Mouse (Mus musculus) left cerebral cortex, adult 11 months (tissue): ENCODE measurements around the gene Ncoa1.
"Not testable (repeated sequence)": the region's sequence is repeated elsewhere in the genome, so short reads cannot be mapped to it uniquely, and the experiment has no call there.

Source experiments
- DNase-seq: peaks from one replicate; pipeline ENCODE4 v3.0.0; 2022; ENCODE audit warnings: low spot score

The Ncoa1 gene

GRCm38 (mm10) chr12:4392074-4392473 is 84.9 kb downstream of the Ncoa1 start:
- no peak for DNase-seq

- DNase-seq, result no peak
Measured at GRCm38 (mm10) chr12:4391256-4391655, 85.7 kb downstream of the Ncoa1 start.

GRCm38 (mm10) chr12:4390721-4391120 is 86.3 kb downstream of the Ncoa1 start:
- no peak for DNase-seq

GRCm38 (mm10) chr12:4386077-4386719 is 90.8 kb downstream of the Ncoa1 start:
- no peak for DNase-seq

- DNase-seq, result no peak
Measured at GRCm38 (mm10) chr12:4383061-4383460, 93.9 kb downstream of the Ncoa1 start.

- DNase-seq, result no peak
Measured at GRCm38 (mm10) chr12:4379298-4379957, 97.6 kb downstream of the Ncoa1 start.

GRCm38 (mm10) chr12:4376475-4376874 is 100.5 kb downstream of the Ncoa1 start:
- DNase-seq, result no peak

- DNase-seq, result no peak
Measured at GRCm38 (mm10) chr12:4374816-4375493, 102.0 kb downstream of the Ncoa1 start.

- DNase-seq, result no peak
Measured at GRCm38 (mm10) chr12:4371406-4371805, 105.6 kb downstream of the Ncoa1 start.

GRCm38 (mm10) chr12:4365951-4366350 is 111.0 kb downstream of the Ncoa1 start:
- no peak for DNase-seq

- no peak for DNase-seq
Measured at GRCm38 (mm10) chr12:4359475-4359874, 117.5 kb downstream of the Ncoa1 start.

- not testable (repeated sequence) for DNase-seq
Measured at GRCm38 (mm10) chr12:4358653-4359052, 118.3 kb downstream of the Ncoa1 start.

- DNase-seq, result no peak
Measured at GRCm38 (mm10) chr12:4358100-4358499, 118.9 kb downstream of the Ncoa1 start.

GRCm38 (mm10) chr12:4356834-4357445 is 120.0 kb downstream of the Ncoa1 start:
- no peak for DNase-seq

- DNase-seq, result no peak
Measured at GRCm38 (mm10) chr12:4355019-4355730, 121.8 kb downstream of the Ncoa1 start.

- no peak for DNase-seq
Measured at GRCm38 (mm10) chr12:4343216-4343615, 133.8 kb downstream of the Ncoa1 start.

GRCm38 (mm10) chr12:4342087-4342486 is 134.9 kb downstream of the Ncoa1 start:
- DNase-seq, result no peak

- DNase-seq, result no peak
Measured at GRCm38 (mm10) chr12:4340325-4340924, 136.6 kb downstream of the Ncoa1 start.

- DNase-seq, result no peak
Measured at GRCm38 (mm10) chr12:4323604-4324003, 153.4 kb downstream of the Ncoa1 start.

GRCm38 (mm10) chr12:4322227-4322626 is 154.8 kb downstream of the Ncoa1 start:
- no peak for DNase-seq

- DNase-seq, result no peak
Measured at GRCm38 (mm10) chr12:4313824-4314223, 163.2 kb downstream of the Ncoa1 start.
